Mouse (Mus musculus) midbrain, embryonic 16.5 days (tissue): ENCODE results near the gene Lgals9. TPM values are rescaled to one million over a fixed set of nuclear protein-coding genes. Genes with fewer than 3 reads are reported as not detected.
"Not testable (repeated sequence)": the region's sequence is repeated elsewhere in the genome, so short reads cannot be mapped to it uniquely, and the experiment has no call there.

Source experiments
- ATAC-seq: fragments of 200-750 bp; cut with Nextera tagmentation; 2 replicates; pipeline ENCODE4 v1.8.0; 2017; ENCODE audit warnings: moderate TSS enrichment
- H3K27ac ChIP-seq: fragments of 300-500 bp; sonication (generic); 2 replicates; pipeline ENCODE4 v1.5.1; 2014; ENCODE audit warnings: mild to moderate bottlenecking, low read length, mixed read lengths
- H3K27me3 ChIP-seq: fragments of 300-500 bp; sonication (generic); 2 replicates; pipeline ENCODE4 v1.6.1; 2014; ENCODE audit warnings: low read depth, low read length, mixed read lengths; ENCODE audit not compliant: control insufficient read depth, insufficient read depth
- H3K36me3 ChIP-seq: fragments of 300-500 bp; sonication (generic); 2 replicates; pipeline ENCODE4 v1.6.1; 2014; ENCODE audit warnings: mild to moderate bottlenecking, low read length, moderate library complexity, mixed read lengths; ENCODE audit not compliant: control insufficient read depth, insufficient read depth
- H3K4me1 ChIP-seq: fragments of 300-500 bp; sonication (generic); 2 replicates; pipeline ENCODE4 v1.6.1; 2014; ENCODE audit warnings: mild to moderate bottlenecking, low read length, mixed read lengths; ENCODE audit not compliant: control insufficient read depth, insufficient read depth
- H3K4me2 ChIP-seq: fragments of 300-500 bp; sonication (generic); 2 replicates; pipeline ENCODE4 v1.6.1; 2014; ENCODE audit warnings: mild to moderate bottlenecking, low read length, mixed read lengths
- H3K4me3 ChIP-seq: fragments of 300-500 bp; sonication (generic); 2 replicates; pipeline ENCODE4 v1.5.1; 2014; ENCODE audit warnings: low read depth, mild to moderate bottlenecking, low read length, moderate library complexity, mixed read lengths
- H3K9ac ChIP-seq: fragments of 300-500 bp; sonication (generic); 2 replicates; pipeline ENCODE4 v1.6.1; 2014; ENCODE audit warnings: low read depth, low read length, mixed read lengths
- H3K9me3 ChIP-seq: fragments of 300-500 bp; sonication (generic); replicated peaks from 2 replicates; pipeline ENCODE4 v1.6.1; 2014; ENCODE audit warnings: mild to moderate bottlenecking, low read length, mixed read lengths; ENCODE audit not compliant: control insufficient read depth, poor library complexity, severe bottlenecking
- WGBS: fragments of 180-500 bp; shearing (Covaris S2); extraction: QIAGEN DNeasy Blood & Tissue Kit; methylation state at CpG from one replicate; pipeline ENCODE4 v1.1.7; 2014; 5-methylcytosine and 5-hydroxymethylcytosine counted together
- polyA plus RNA-seq: library from polyadenylated mRNA; unstranded; fragments of >200 nt; fragmentation: Nextera tagmentation; extraction: Ambion mirVana; gene quantifications from 2 replicates; pipeline ENCODE4 v1.2.1, GENCODE M21; 2015

Lgals9 gene
- polyA plus RNA-seq, 1 experiment from 2014 or later = 8.0 TPM

- Histone ChIP-seq H3K4me2 (no peak overlapping the region), H3K36me3 (no peaks in the 10 kb centered on the region), H3K27me3 (no peaks in the 10 kb centered on the region), H3K4me3 (no peak overlapping the region), H3K9me3 (no peaks in the 10 kb centered on the region), H3K4me1 (no peaks in the 10 kb centered on the region), H3K9ac (no peak overlapping the region), H3K27ac (0 out of 2 replicates have a peak overlapping the region, but pooled peaks have one; percentile 36)
- 71% methylated on average over 5 of the region's 5 CpGs for WGBS
- no peak for ATAC-seq
These were observed 17.8 kb upstream of the Lgals9 start for GRCm38 (mm10) chr11:79002551-79002951.

DNA sequence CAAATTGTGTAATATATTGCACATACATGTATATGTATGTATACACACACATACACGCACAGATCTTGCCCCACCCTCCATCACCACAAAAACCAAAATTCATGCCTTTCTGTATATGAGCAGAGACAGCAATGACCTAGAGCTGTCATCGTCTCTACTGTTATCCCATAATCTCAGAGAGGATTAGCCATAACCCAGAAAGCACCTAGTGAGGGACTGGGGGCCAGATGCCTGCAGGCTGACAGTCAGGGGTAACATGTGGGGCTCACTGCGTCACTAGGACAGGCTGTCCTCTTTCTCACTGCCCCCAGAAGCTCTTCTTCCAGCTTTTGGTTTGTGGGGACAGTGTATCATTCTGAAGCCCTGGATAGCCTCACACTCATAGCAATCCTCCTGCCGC lies 17.1 kb upstream of the Lgals9 start:
- Histone ChIP-seq H3K27me3 (no peaks in the 10 kb centered on the region), H3K36me3 (no peaks in the 10 kb centered on the region), H3K9me3 (0 out of 2 replicates have a peak, but pooled peaks cover 3% of the 10 kb centered on the region), H3K4me1 (no peaks in the 10 kb centered on the region), H3K4me3 (no peak overlapping the region), H3K4me2 (no peak overlapping the region), H3K9ac (no peak overlapping the region), H3K27ac (no peak overlapping the region)
- WGBS = 69% methylated on average over 4 of the region's 4 CpGs
- no peak for ATAC-seq

GRCm38 (mm10) chr11:78999118-78999517 lies 14.4 kb upstream of the Lgals9 start:
- Histone ChIP-seq H3K27ac (no peak overlapping the region), H3K9me3 (0 out of 2 replicates have a peak, but pooled peaks cover 3% of the 10 kb centered on the region), H3K9ac (no peak overlapping the region), H3K36me3 (no peaks in the 10 kb centered on the region), H3K4me2 (no peak overlapping the region), H3K27me3 (no peaks in the 10 kb centered on the region), H3K4me3 (no peak overlapping the region), H3K4me1 (no peaks in the 10 kb centered on the region)
- 35% methylated on average over 6 of the region's 6 CpGs for WGBS
- ATAC-seq = no peak

- not testable (repeated sequence) for H3K27me3 ChIP-seq, H3K9me3 ChIP-seq, H3K4me3 ChIP-seq, ATAC-seq, H3K4me2 ChIP-seq, H3K36me3 ChIP-seq, H3K4me1 ChIP-seq, H3K27ac ChIP-seq, H3K9ac ChIP-seq
- WGBS = 74% methylated on average over 5 of the region's 5 CpGs
These were observed 6.3 kb upstream of the Lgals9 start for GRCm38 (mm10) chr11:78990875-78991543.

DNA sequence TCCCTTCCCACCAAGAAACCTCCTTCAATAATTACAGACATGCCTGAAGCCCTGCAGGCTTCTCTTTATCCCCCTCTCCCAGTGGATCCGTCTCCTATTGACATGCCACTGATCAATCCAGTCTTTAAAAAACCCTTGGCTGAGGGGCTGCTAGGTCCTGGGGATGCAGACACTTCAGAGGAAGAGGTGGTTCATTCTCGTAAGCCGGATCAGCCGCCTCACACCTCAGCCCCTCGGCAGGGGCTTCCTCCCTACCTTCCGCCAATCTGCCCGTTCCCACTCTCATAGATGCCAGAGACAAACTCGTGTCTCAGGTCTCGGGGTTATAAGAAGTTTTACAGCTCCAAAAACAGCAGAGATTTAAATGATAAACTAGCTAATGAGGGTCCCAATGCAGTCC lies 5.3 kb upstream of the Lgals9 start:
- Histone ChIP-seq H3K27me3 (no peaks in the 10 kb centered on the region), H3K4me3 (no peak overlapping the region), H3K4me2 (no peak overlapping the region), H3K9ac (no peak overlapping the region), H3K4me1 (no peaks in the 10 kb centered on the region), H3K36me3 (no peaks in the 10 kb centered on the region), H3K9me3 (no peaks in the 10 kb centered on the region; the same call in 1 of the 2 replicates), H3K27ac (no peak overlapping the region)
- ATAC-seq = no peak
- WGBS = 80% methylated on average over 9 of the region's 9 CpGs

GRCm38 (mm10) chr11:78989206-78989605 lies 4.5 kb upstream of the Lgals9 start:
- H3K9ac ChIP-seq, ATAC-seq, H3K27ac ChIP-seq, H3K4me2 ChIP-seq, H3K36me3 ChIP-seq, H3K9me3 ChIP-seq, H3K27me3 ChIP-seq, H3K4me3 ChIP-seq, H3K4me1 ChIP-seq: not testable (repeated sequence)
- 96% methylated on average over 11 of the region's 11 CpGs for WGBS

- Histone ChIP-seq H3K9ac (no peak overlapping the region), H3K9me3 (no peaks in the 10 kb centered on the region), H3K36me3 (no peaks in the 10 kb centered on the region), H3K27me3 (no peaks in the 10 kb centered on the region), H3K4me2 (no peak overlapping the region), H3K4me1 (no peaks in the 10 kb centered on the region), H3K4me3 (no peak overlapping the region), H3K27ac (no peak overlapping the region)
- no peak for ATAC-seq
- WGBS = 89% methylated on average over 10 of the region's 10 CpGs
These were observed 1.7 kb upstream of the Lgals9 start for GRCm38 (mm10) chr11:78986311-78987002.

- no peak for ATAC-seq
- H3K4me3 ChIP-seq = no peak overlapping the region
- H3K4me1 ChIP-seq = no peaks in the 10 kb centered on the region
- no peaks in the 10 kb centered on the region for H3K9me3 ChIP-seq
- no peak overlapping the region for H3K4me2 ChIP-seq
- no peaks in the 10 kb centered on the region for H3K36me3 ChIP-seq
- H3K27me3 ChIP-seq = no peaks in the 10 kb centered on the region
- H3K9ac ChIP-seq = no peak overlapping the region
- no peak overlapping the region for H3K27ac ChIP-seq
These were observed 759 bp upstream of the Lgals9 start for GRCm38 (mm10) chr11:78985505-78985904.

- H3K4me3 ChIP-seq = no peak overlapping the region
- no peak overlapping the region for H3K27ac ChIP-seq
- no peaks in the 10 kb centered on the region for H3K4me1 ChIP-seq
- 84% methylated on average over 7 of the region's 7 CpGs for WGBS
- H3K36me3 ChIP-seq = no peaks in the 10 kb centered on the region
- H3K9ac ChIP-seq = no peak overlapping the region
- no peaks in the 10 kb centered on the region for H3K27me3 ChIP-seq
- H3K9me3 ChIP-seq = no peaks in the 10 kb centered on the region
- no peak overlapping the region for H3K4me2 ChIP-seq
- no peak for ATAC-seq
These were observed 1.2 kb downstream of the Lgals9 start for GRCm38 (mm10) chr11:78983539-78983938.
